18 mouse cellular contexts compared by ENCODE assay signal in the genomic region with DNA sequence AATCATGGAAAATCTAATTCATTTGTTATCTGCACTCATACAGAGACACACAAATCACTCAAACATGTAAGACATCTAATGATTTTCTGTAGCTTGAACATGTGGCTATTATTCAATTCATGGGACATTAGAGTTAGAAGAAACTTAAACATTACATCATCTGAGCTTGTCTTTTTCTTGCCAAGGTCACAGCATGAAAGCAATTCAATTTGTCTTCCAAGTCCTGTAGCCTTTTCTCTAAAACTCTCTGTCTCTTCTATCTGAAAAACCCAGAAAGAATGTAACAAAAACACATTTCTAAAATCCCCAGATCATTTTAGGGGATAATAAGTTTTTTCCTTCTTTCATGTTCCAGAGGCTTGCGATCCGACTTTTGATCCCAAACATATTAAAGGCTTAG.
"Had no signal": no experiment of that assay in that cellular context is flagged by ENCODE, and none has a peak within 500 bp of the region (broad histone marks: within the 10 kb centered on the region; RNA-seq: fewer than 3 reads in every experiment).

No protein-coding gene starts in this region.

- H3K9me3 ChIP-seq: limb, embryonic 12.5 days; liver, embryonic 13.5 days; neural tube, embryonic 13.5 days; stomach, embryonic 15.5 days had no signal

- H3K27ac ChIP-seq: layer of hippocampus, adult 2 months; limb, embryonic 12.5 days; liver, embryonic 13.5 days; neural tube, embryonic 13.5 days; stomach, embryonic 15.5 days had no signal

- H3K36me3 ChIP-seq: limb, embryonic 12.5 days; liver, embryonic 13.5 days; neural tube, embryonic 13.5 days; stomach, embryonic 15.5 days had no signal

- DNase-seq: kidney, adult 2 months; kidney, postnatal 4 days; liver; liver, embryonic 13.5 days; liver, postnatal 0 days; lung, postnatal 36 days; retina, postnatal 1 day; right cerebral cortex, postnatal 4 days; spleen, adult 18-20 months; thymus, adult 2 months; thymus, postnatal 25 days had no signal

- H3K27me3 ChIP-seq: limb, embryonic 12.5 days; liver, embryonic 13.5 days; neural tube, embryonic 13.5 days; stomach, embryonic 15.5 days had no signal

- H3K4me3 ChIP-seq: layer of hippocampus, adult 2 months; limb, embryonic 12.5 days; liver, embryonic 13.5 days; myocyte; neural tube, embryonic 13.5 days; stomach, embryonic 15.5 days had no signal

- ATAC-seq: liver, postnatal 0 days; lung, postnatal 0 days had no signal

- H3K9ac ChIP-seq: limb, embryonic 12.5 days; liver, embryonic 13.5 days; liver, postnatal 0 days; neural tube, embryonic 13.5 days; stomach, embryonic 15.5 days had no signal

- H3K4me1 ChIP-seq: limb, embryonic 12.5 days; liver, embryonic 13.5 days; neural tube, embryonic 13.5 days; stomach, embryonic 15.5 days had no signal

- H3K4me2 ChIP-seq: limb, embryonic 12.5 days; liver, embryonic 13.5 days; midbrain, embryonic 11.5 days; neural tube, embryonic 13.5 days; stomach, embryonic 15.5 days had no signal
